Mouse (Mus musculus): ENCODE measurements around the gene Phf14. TPM values are rescaled to one million over a fixed set of nuclear protein-coding genes. Genes with fewer than 3 reads are reported as not detected.

The Phf14 gene
- polyA plus RNA-seq, 1 experiment from 2014 or later, result 39.0 TPM

GRCm38 (mm10) chr6:11933403-11933802 is 25.8 kb downstream of the Phf14 start:
- H3K27ac ChIP-seq (ENCODE audit: low read length), result no peak overlapping the region
- no peak for ATAC-seq (replicated peaks; ENCODE audit: extremely low read depth, insufficient read depth, low FRiP score)
- no peaks in the 10 kb centered on the region for H3K27me3 ChIP-seq (ENCODE audit: control insufficient read depth, insufficient read depth, low read length)
- WGBS, result 90% methylated on average over 7 of the region's 7 CpGs
- H3K4me3 ChIP-seq (ENCODE audit: low read length), result no peak overlapping the region
- no peak overlapping the region for H3K9ac ChIP-seq (ENCODE audit: low read length)
- H3K4me1 ChIP-seq (ENCODE audit: control insufficient read depth, insufficient read depth, low read length), result no peaks in the 10 kb centered on the region
- no peak overlapping the region for H3K4me2 ChIP-seq (ENCODE audit: low read depth, low read length)
- H3K9me3 ChIP-seq (replicated peaks; ENCODE audit: control insufficient read depth, low read length), result no peaks in the 10 kb centered on the region
- no peaks in the 10 kb centered on the region for H3K36me3 ChIP-seq (ENCODE audit: control insufficient read depth, insufficient read depth)

- no peak overlapping the region for H3K27ac ChIP-seq (ENCODE audit: low read length)
- H3K9ac ChIP-seq (ENCODE audit: low read length), result no peak overlapping the region
- no peaks in the 10 kb centered on the region for H3K9me3 ChIP-seq (replicated peaks; ENCODE audit: control insufficient read depth, low read length)
- peaks cover 5% of the 10 kb centered on the region; the same call in 1 of the 2 replicates for H3K36me3 ChIP-seq (ENCODE audit: control insufficient read depth, insufficient read depth)
- no peaks in the 10 kb centered on the region for H3K27me3 ChIP-seq (ENCODE audit: control insufficient read depth, insufficient read depth, low read length)
- H3K4me1 ChIP-seq (ENCODE audit: control insufficient read depth, insufficient read depth, low read length), result peaks cover 9% of the 10 kb centered on the region
- no peak overlapping the region for H3K4me3 ChIP-seq (ENCODE audit: low read length)
- no peak for ATAC-seq (replicated peaks; ENCODE audit: extremely low read depth, insufficient read depth, low FRiP score)
- no peak overlapping the region for H3K4me2 ChIP-seq (ENCODE audit: low read depth, low read length)
Observed at GRCm38 (mm10) chr6:11940895-11941294, 33.3 kb downstream of the Phf14 start.

GRCm38 (mm10) chr6:11942089-11942488 is 34.5 kb downstream of the Phf14 start:
- ATAC-seq (replicated peaks; ENCODE audit: extremely low read depth, insufficient read depth, low FRiP score), result no peak
- Histone ChIP-seq H3K9ac (ENCODE audit: low read length) (no peak overlapping the region), H3K4me3 (ENCODE audit: low read length) (no peak overlapping the region), H3K4me2 (ENCODE audit: low read depth, low read length) (no peak overlapping the region), H3K9me3 (replicated peaks; ENCODE audit: control insufficient read depth, low read length) (no peaks in the 10 kb centered on the region), H3K36me3 (ENCODE audit: control insufficient read depth, insufficient read depth) (peaks cover 5% of the 10 kb centered on the region; the same call in 1 of the 2 replicates), H3K27me3 (ENCODE audit: control insufficient read depth, insufficient read depth, low read length) (no peaks in the 10 kb centered on the region), H3K27ac (ENCODE audit: low read length) (no peak overlapping the region), H3K4me1 (ENCODE audit: control insufficient read depth, insufficient read depth, low read length) (peaks cover 9% of the 10 kb centered on the region)
- WGBS, result 92% methylated on average over 4 of the region's 4 CpGs

GRCm38 (mm10) chr6:11948100-11948499 is 40.5 kb downstream of the Phf14 start:
- ATAC-seq (replicated peaks; ENCODE audit: extremely low read depth, insufficient read depth, low FRiP score), result no peak
- H3K4me2 ChIP-seq (ENCODE audit: low read depth, low read length), result no peak overlapping the region
- WGBS, result 82% methylated on average over 1 of the region's 1 CpGs

GRCm38 (mm10) chr6:11960172-11960571 is 52.6 kb downstream of the Phf14 start:
- Histone ChIP-seq H3K9me3 (replicated peaks; ENCODE audit: control insufficient read depth, low read length) (no peaks in the 10 kb centered on the region), H3K27me3 (ENCODE audit: control insufficient read depth, insufficient read depth, low read length) (no peaks in the 10 kb centered on the region), H3K4me1 (ENCODE audit: control insufficient read depth, insufficient read depth, low read length) (no peaks in the 10 kb centered on the region), H3K9ac (ENCODE audit: low read length) (no peak overlapping the region), H3K27ac (ENCODE audit: low read length) (no peak overlapping the region), H3K4me2 (ENCODE audit: low read depth, low read length) (no peak overlapping the region), H3K4me3 (ENCODE audit: low read length) (no peak overlapping the region), H3K36me3 (ENCODE audit: control insufficient read depth, insufficient read depth) (peaks cover 9% of the 10 kb centered on the region)
- WGBS, result 81% methylated on average over 7 of the region's 7 CpGs
- ATAC-seq (replicated peaks; ENCODE audit: extremely low read depth, insufficient read depth, low FRiP score), result no peak

More at GRCm38 (mm10) chr6:11948100-11948499, 40.5 kb downstream of the Phf14 start:
- no peaks in the 10 kb centered on the region for H3K27me3 ChIP-seq (ENCODE audit: control insufficient read depth, insufficient read depth, low read length)
- H3K4me1 ChIP-seq (ENCODE audit: control insufficient read depth, insufficient read depth, low read length), result peaks cover 9% of the 10 kb centered on the region
- no peaks in the 10 kb centered on the region for H3K9me3 ChIP-seq (replicated peaks; ENCODE audit: control insufficient read depth, low read length)
- no peak overlapping the region for H3K4me3 ChIP-seq (ENCODE audit: low read length)
- no peak overlapping the region for H3K27ac ChIP-seq (ENCODE audit: low read length)
- no peak overlapping the region for H3K9ac ChIP-seq (ENCODE audit: low read length)
- peaks cover 2% of the 10 kb centered on the region for H3K36me3 ChIP-seq (ENCODE audit: control insufficient read depth, insufficient read depth)

GRCm38 (mm10) chr6:11993782-11994181 is 86.2 kb downstream of the Phf14 start:
- Histone ChIP-seq H3K27me3 (ENCODE audit: control insufficient read depth, insufficient read depth, low read length) (no peaks in the 10 kb centered on the region), H3K4me2 (ENCODE audit: low read depth, low read length) (no peak overlapping the region), H3K36me3 (ENCODE audit: control insufficient read depth, insufficient read depth) (peaks cover 16% of the 10 kb centered on the region; the same call in 1 of the 2 replicates), H3K4me3 (ENCODE audit: low read length) (no peak overlapping the region), H3K27ac (ENCODE audit: low read length) (no peak overlapping the region), H3K9me3 (replicated peaks; ENCODE audit: control insufficient read depth, low read length) (no peaks in the 10 kb centered on the region), H3K4me1 (ENCODE audit: control insufficient read depth, insufficient read depth, low read length) (peaks cover 6% of the 10 kb centered on the region), H3K9ac (ENCODE audit: low read length) (no peak overlapping the region)
- 96% methylated on average over 1 of the region's 1 CpGs for WGBS
- ATAC-seq (replicated peaks; ENCODE audit: extremely low read depth, insufficient read depth, low FRiP score), result no peak

- 43% methylated on average over 4 of the region's 4 CpGs for WGBS
- peaks cover 24% of the 10 kb centered on the region for H3K36me3 ChIP-seq (ENCODE audit: control insufficient read depth, insufficient read depth)
- H3K4me2 ChIP-seq (ENCODE audit: low read depth, low read length), result no peak overlapping the region
- H3K27ac ChIP-seq (ENCODE audit: low read length), result peak overlapping the region; percentile 37
- no peak for ATAC-seq (replicated peaks; ENCODE audit: extremely low read depth, insufficient read depth, low FRiP score)
- H3K4me1 ChIP-seq (ENCODE audit: control insufficient read depth, insufficient read depth, low read length), result peaks cover 7% of the 10 kb centered on the region
- H3K9me3 ChIP-seq (replicated peaks; ENCODE audit: control insufficient read depth, low read length), result no peaks in the 10 kb centered on the region
- no peak overlapping the region for H3K4me3 ChIP-seq (ENCODE audit: low read length)
- no peaks in the 10 kb centered on the region for H3K27me3 ChIP-seq (ENCODE audit: control insufficient read depth, insufficient read depth, low read length)
- H3K9ac ChIP-seq (ENCODE audit: low read length), result no peak overlapping the region
Observed at GRCm38 (mm10) chr6:11998576-11998975, 91.0 kb downstream of the Phf14 start.

GRCm38 (mm10) chr6:11999506-11999905 is 91.9 kb downstream of the Phf14 start:
- 85% methylated on average over 1 of the region's 1 CpGs for WGBS
- no peak overlapping the region for H3K4me2 ChIP-seq (ENCODE audit: low read depth, low read length)
- H3K36me3 ChIP-seq (ENCODE audit: control insufficient read depth, insufficient read depth), result peaks cover 24% of the 10 kb centered on the region
- no peak overlapping the region for H3K4me3 ChIP-seq (ENCODE audit: low read length)
- no peak overlapping the region for H3K27ac ChIP-seq (ENCODE audit: low read length)
- no peaks in the 10 kb centered on the region for H3K9me3 ChIP-seq (replicated peaks; ENCODE audit: control insufficient read depth, low read length)
- H3K9ac ChIP-seq (ENCODE audit: low read length), result no peak overlapping the region
- H3K27me3 ChIP-seq (ENCODE audit: control insufficient read depth, insufficient read depth, low read length), result no peaks in the 10 kb centered on the region
- peaks cover 7% of the 10 kb centered on the region for H3K4me1 ChIP-seq (ENCODE audit: control insufficient read depth, insufficient read depth, low read length)
- ATAC-seq (replicated peaks; ENCODE audit: extremely low read depth, insufficient read depth, low FRiP score), result no peak

- ATAC-seq (replicated peaks; ENCODE audit: extremely low read depth, insufficient read depth, low FRiP score), result no peak
- H3K4me1 ChIP-seq (ENCODE audit: control insufficient read depth, insufficient read depth, low read length), result no peaks in the 10 kb centered on the region
- no peak overlapping the region for H3K27ac ChIP-seq (ENCODE audit: low read length)
- peaks cover 7% of the 10 kb centered on the region for H3K36me3 ChIP-seq (ENCODE audit: control insufficient read depth, insufficient read depth)
- H3K9ac ChIP-seq (ENCODE audit: low read length), result no peak overlapping the region
- H3K9me3 ChIP-seq (replicated peaks; ENCODE audit: control insufficient read depth, low read length), result no peaks in the 10 kb centered on the region
- 74% methylated on average over 4 of the region's 4 CpGs for WGBS
- H3K4me3 ChIP-seq (ENCODE audit: low read length), result no peak overlapping the region
- no peak overlapping the region for H3K4me2 ChIP-seq (ENCODE audit: low read depth, low read length)
- no peaks in the 10 kb centered on the region for H3K27me3 ChIP-seq (ENCODE audit: control insufficient read depth, insufficient read depth, low read length)
Observed at GRCm38 (mm10) chr6:12005455-12005854, 97.8 kb downstream of the Phf14 start.

All from heart, embryonic 16.5 days (tissue).